Mouse (Mus musculus) ovary, postnatal 36 days (tissue): ENCODE results near the gene Irf1.
"Not testable (repeated sequence)": the region's sequence is repeated elsewhere in the genome, so short reads cannot be mapped to it uniquely, and the experiment has no call there.

Experiments used
- DNase-seq: peaks from one replicate; pipeline ENCODE4 v3.0.0; 2022; ENCODE audit warnings: low spot score, mixed read lengths

Irf1 gene

GRCm38 (mm10) chr11:53769760-53770124 is at the start of gene Irf1:
Irf1 (plus strand) TSS chr11:53770014.
- DNase-seq, result peak; percentile 94

- DNase-seq, result no peak
Observed at GRCm38 (mm10) chr11:53720715-53721114, 49.1 kb upstream of the Irf1 start, which contains the start of gene Il5. Il5 (plus strand) TSS chr11:53720794.

GRCm38 (mm10) chr11:53731457-53731856 is 38.4 kb upstream of the Irf1 start:
- no peak for DNase-seq

GRCm38 (mm10) chr11:53732244-53732643 is 37.6 kb upstream of the Irf1 start:
- no peak for DNase-seq

- no peak for DNase-seq
Observed at GRCm38 (mm10) chr11:53733824-53734223, 36.0 kb upstream of the Irf1 start.

- no peak for DNase-seq
Observed at GRCm38 (mm10) chr11:53734431-53734830, 35.4 kb upstream of the Irf1 start.

GRCm38 (mm10) chr11:53734970-53735681 is 34.7 kb upstream of the Irf1 start:
- no peak for DNase-seq

- peak; percentile 57 for DNase-seq
Observed at GRCm38 (mm10) chr11:53735682-53736245, 34.0 kb upstream of the Irf1 start.

- DNase-seq, result peak; percentile 72
Observed at GRCm38 (mm10) chr11:53736771-53737572, 32.8 kb upstream of the Irf1 start.

- peak; percentile 45 for DNase-seq
Observed at GRCm38 (mm10) chr11:53737573-53737946, 32.3 kb upstream of the Irf1 start.

GRCm38 (mm10) chr11:53742353-53742752 is 27.5 kb upstream of the Irf1 start:
- DNase-seq, result no peak

GRCm38 (mm10) chr11:53745260-53745659 is 24.6 kb upstream of the Irf1 start:
- no peak for DNase-seq

- DNase-seq, result no peak
Observed at GRCm38 (mm10) chr11:53747985-53748384, 21.8 kb upstream of the Irf1 start.

- DNase-seq, result no peak
Observed at GRCm38 (mm10) chr11:53748614-53749013, 21.2 kb upstream of the Irf1 start.

- DNase-seq, result no peak
Observed at GRCm38 (mm10) chr11:53749306-53749705, 20.5 kb upstream of the Irf1 start.

- DNase-seq, result no peak
Observed at GRCm38 (mm10) chr11:53749716-53750352, 20.0 kb upstream of the Irf1 start.

GRCm38 (mm10) chr11:53755011-53755595 is 14.7 kb upstream of the Irf1 start:
- DNase-seq, result no peak

GRCm38 (mm10) chr11:53757612-53758011 is 12.2 kb upstream of the Irf1 start:
- DNase-seq, result no peak

- not testable (repeated sequence) for DNase-seq
Observed at GRCm38 (mm10) chr11:53758033-53758432, 11.8 kb upstream of the Irf1 start.

GRCm38 (mm10) chr11:53758791-53759351 is 10.9 kb upstream of the Irf1 start:
- no peak for DNase-seq

GRCm38 (mm10) chr11:53759545-53760406 is 10.0 kb upstream of the Irf1 start:
- no peak for DNase-seq
